Mouse (Mus musculus): ENCODE results near the gene Dffb. TPM values are rescaled to one million over a fixed set of nuclear protein-coding genes. Genes with fewer than 3 reads are reported as not detected.

The Dffb gene
- total RNA-seq, 2 experiments from 2014 or later, result 8.3 to 11.9 TPM

Other genes with a start within 250 kb of the Dffb start
- 10 to 100 TPM; 21.5 to 26.4 TPM for gene A430005L14Rik, start 17.9 kb downstream of the Dffb start, total RNA-seq (2021)
- gene Cep104, start 68 bp upstream of the Dffb start, total RNA-seq (2021), result 10 to 100 TPM; 31.0 to 31.3 TPM
- gene Lrrc47, start 36.6 kb upstream of the Dffb start, total RNA-seq (2021), result 10 to 100 TPM; 54.6 to 71.1 TPM
- gene Smim1, start 51.1 kb upstream of the Dffb start, total RNA-seq (2021), result 1 to 10 TPM; 7.5 to 9.5 TPM
- gene Ccdc27, start 67.6 kb upstream of the Dffb start, total RNA-seq (2021), result 1 to 10 TPM in 1 of 2 experiments, under 1 TPM in 1; 0.66 to 1.1 TPM
- 1 to 10 TPM; 2.4 to 3.1 TPM for gene Trp73, start 165.1 kb upstream of the Dffb start, total RNA-seq (2021)
- gene Wrap73, start 167.2 kb upstream of the Dffb start, total RNA-seq (2021), result 10 to 100 TPM; 30.5 to 36.0 TPM
- gene Tprgl, start 185.5 kb upstream of the Dffb start, total RNA-seq (2021), result 100 to 1,000 TPM; 170 to 189 TPM
- 1 to 10 TPM; 4.9 to 5.6 TPM for gene Megf6, start 195.6 kb upstream of the Dffb start, total RNA-seq (2021)